Mouse (Mus musculus): ENCODE results near the gene Ccdc152. TPM values are rescaled to one million over a fixed set of nuclear protein-coding genes. Genes with fewer than 3 reads are reported as not detected.

The Ccdc152 gene
- total and polyA plus RNA-seq, 3 experiments, result 0.16 TPM; not detected in 2

- Histone ChIP-seq H3K4me3 (ENCODE audit: low read depth, low read length) (no peak overlapping the region), H3K9me3 (replicated peaks) (no peaks in the 10 kb centered on the region), H3K27me3 (ENCODE audit: insufficient read depth, low read length) (no peaks in the 10 kb centered on the region), H3K4me1 (ENCODE audit: insufficient read depth, low read depth, low read length) (no peaks in the 10 kb centered on the region), H3K36me3 (replicated peaks) (no peaks in the 10 kb centered on the region)
- DNase-seq (ENCODE audit: low spot score), result no peak
- ATAC-seq (ENCODE audit: extremely low read depth, insufficient number of reproducible peaks, low FRiP score, poor library complexity, severe bottlenecking), result no peak
- TF ChIP-seq CTCF (IDR thresholded peaks at IDR 0.05; ENCODE audit: low read depth, low read length), result no peak
- TF ChIP-seq TAL1 (conservative IDR thresholded peaks at IDR 0.05; ENCODE audit: low read depth, low read length), result no peak
- no peak for TF ChIP-seq GATA2 (IDR thresholded peaks at IDR 0.05; ENCODE audit: borderline replicate concordance, low read depth, low read length)
- no peak for TF ChIP-seq POLR2AphosphoS5 (IDR thresholded peaks at IDR 0.05; ENCODE audit: insufficient replicate concordance, low read depth, low read length)
- TF ChIP-seq GATA1 (IDR thresholded peaks at IDR 0.05; ENCODE audit: borderline replicate concordance, low read length), result no peak
Observed at GRCm38 (mm10) chr15:3270646-3271077, 32.7 kb downstream of the Ccdc152 start.

DNA sequence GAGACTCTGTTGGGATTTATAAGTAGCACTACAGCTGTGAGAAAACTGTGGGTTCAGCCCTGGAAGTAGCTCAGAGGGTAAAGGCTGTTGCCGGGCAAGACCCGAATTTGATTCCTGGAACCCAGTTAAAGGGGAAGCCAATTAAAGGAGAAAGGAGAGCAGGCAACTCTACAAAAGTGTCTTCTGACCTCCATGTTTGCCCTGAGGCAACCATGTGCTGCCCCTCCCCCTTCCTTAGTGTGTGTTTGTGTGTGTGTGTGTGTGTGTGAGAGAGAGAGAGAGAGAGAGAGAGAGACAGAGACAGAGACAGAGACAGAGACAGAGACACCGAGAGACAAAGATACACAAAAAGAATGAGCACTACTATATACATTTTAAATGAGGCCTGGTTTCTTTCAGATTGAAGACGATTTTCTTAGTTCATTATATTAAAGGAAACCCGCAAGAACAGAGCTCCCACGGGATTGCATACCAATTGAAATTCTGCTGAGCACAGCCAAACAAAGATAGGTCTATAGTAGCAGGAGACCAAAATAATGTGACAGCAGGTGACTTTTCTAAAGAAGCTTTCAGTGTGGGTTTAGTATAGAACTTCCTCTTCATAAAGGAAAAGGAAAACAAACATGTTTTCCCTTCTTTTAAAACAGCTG is 33.2 kb downstream of the Ccdc152 start:
- no peak overlapping the region for H3K4me3 ChIP-seq (ENCODE audit: low read depth, low read length)
- DNase-seq (ENCODE audit: low spot score) (no peak), ATAC-seq (ENCODE audit: extremely low read depth, insufficient number of reproducible peaks, low FRiP score, poor library complexity, severe bottlenecking) (no peak)
- H3K27me3 ChIP-seq (ENCODE audit: insufficient read depth, low read length), result no peaks in the 10 kb centered on the region
- TF ChIP-seq GATA2 (IDR thresholded peaks at IDR 0.05; ENCODE audit: borderline replicate concordance, low read depth, low read length), result no peak
- H3K4me1 ChIP-seq (ENCODE audit: insufficient read depth, low read depth, low read length), result no peaks in the 10 kb centered on the region
- no peaks in the 10 kb centered on the region for H3K36me3 ChIP-seq (replicated peaks)
- no peaks in the 10 kb centered on the region for H3K9me3 ChIP-seq (replicated peaks)

DNA sequence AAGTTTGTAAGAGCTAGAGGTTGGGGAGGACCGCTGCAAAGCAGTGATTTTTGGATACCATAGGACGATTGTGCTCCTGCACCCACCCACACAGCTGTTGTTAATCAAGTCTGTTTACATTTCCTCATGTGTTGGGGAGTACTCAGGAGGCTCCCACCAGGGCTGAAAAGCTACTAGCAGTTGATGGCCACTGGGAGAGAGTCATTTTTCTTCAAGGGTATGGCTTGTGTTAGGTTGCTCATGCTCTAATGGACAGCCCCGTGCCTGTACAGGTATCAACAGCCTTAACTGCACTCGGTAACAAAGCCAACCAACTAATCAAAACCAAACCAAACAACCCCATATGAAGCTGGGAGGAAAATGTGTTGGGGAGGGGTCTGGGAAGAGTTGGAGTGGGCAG is 33.8 kb downstream of the Ccdc152 start:
- Histone ChIP-seq H3K27me3 (ENCODE audit: insufficient read depth, low read length) (no peaks in the 10 kb centered on the region), H3K4me3 (ENCODE audit: low read depth, low read length) (no peak overlapping the region), H3K36me3 (replicated peaks) (no peaks in the 10 kb centered on the region), H3K4me1 (ENCODE audit: insufficient read depth, low read depth, low read length) (no peaks in the 10 kb centered on the region), H3K9me3 (replicated peaks) (no peaks in the 10 kb centered on the region)
- TF ChIP-seq GATA2 (IDR thresholded peaks at IDR 0.05; ENCODE audit: borderline replicate concordance, low read depth, low read length), result no peak
- TF ChIP-seq TAL1 (conservative IDR thresholded peaks at IDR 0.05; ENCODE audit: low read depth, low read length), result no peak
- no peak for TF ChIP-seq POLR2AphosphoS5 (IDR thresholded peaks at IDR 0.05; ENCODE audit: insufficient replicate concordance, low read depth, low read length)
- TF ChIP-seq GATA1 (IDR thresholded peaks at IDR 0.05; ENCODE audit: borderline replicate concordance, low read length), result no peak
- DNase-seq (ENCODE audit: low spot score) (no peak), ATAC-seq (ENCODE audit: extremely low read depth, insufficient number of reproducible peaks, low FRiP score, poor library complexity, severe bottlenecking) (no peak)

DNA sequence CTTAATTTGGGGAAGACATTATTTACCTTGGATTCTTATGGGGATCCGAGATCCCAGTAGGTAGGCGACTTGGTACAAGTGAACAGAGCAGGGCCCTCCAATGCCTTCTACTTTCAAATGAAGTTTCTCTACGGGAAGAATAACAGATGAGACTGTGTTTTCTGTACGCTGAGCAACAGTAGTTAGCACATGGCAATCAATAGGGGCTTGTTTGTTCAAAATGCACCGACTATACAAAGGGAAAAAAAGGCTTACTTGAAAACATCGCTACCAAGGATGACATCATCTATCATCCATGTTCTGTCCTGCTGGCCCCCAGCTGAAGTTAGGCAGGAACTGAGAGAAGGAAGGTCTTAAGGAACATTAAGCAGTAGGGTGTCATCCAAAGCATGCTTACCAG is 35.1 kb downstream of the Ccdc152 start, which contains the start of gene Selenop:
Selenop (plus strand) TSS at position 301 of the 400 bp plus-strand sequence.
- TF ChIP-seq GATA1 (IDR thresholded peaks at IDR 0.05; ENCODE audit: borderline replicate concordance, low read length) (no peak), POLR2AphosphoS5 (IDR thresholded peaks at IDR 0.05; ENCODE audit: insufficient replicate concordance, low read depth, low read length) (no peak), GATA2 (IDR thresholded peaks at IDR 0.05; ENCODE audit: borderline replicate concordance, low read depth, low read length) (no peak)
- no peak for ATAC-seq (ENCODE audit: extremely low read depth, insufficient number of reproducible peaks, low FRiP score, poor library complexity, severe bottlenecking)
- Histone ChIP-seq H3K36me3 (replicated peaks) (no peaks in the 10 kb centered on the region), H3K27me3 (ENCODE audit: insufficient read depth, low read length) (no peaks in the 10 kb centered on the region), H3K4me1 (ENCODE audit: insufficient read depth, low read depth, low read length) (no peaks in the 10 kb centered on the region), H3K4me3 (ENCODE audit: low read depth, low read length) (no peak within 1 kb of the TSS), H3K9me3 (replicated peaks) (no peaks in the 10 kb centered on the region)
- no peak for DNase-seq (ENCODE audit: low spot score)

DNA sequence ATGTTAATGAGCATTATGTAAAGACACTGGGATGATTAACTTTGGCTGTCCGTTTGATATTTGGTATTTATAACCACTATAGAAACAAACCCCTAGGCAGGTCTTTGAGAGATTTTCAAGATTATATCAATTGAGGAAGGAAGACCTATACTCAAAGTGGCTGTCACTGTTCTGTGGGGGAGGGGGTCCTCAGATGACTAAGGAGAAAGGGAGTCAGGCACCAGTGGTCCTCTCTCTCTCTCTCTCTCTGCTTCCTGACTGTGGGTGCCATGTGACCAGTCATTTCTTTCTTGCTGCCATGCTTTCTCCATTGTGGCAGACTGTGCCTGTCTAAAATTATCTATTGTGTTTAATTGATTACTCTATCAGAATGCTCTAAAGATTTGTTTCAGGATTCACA is 38.5 kb downstream of the Ccdc152 start:
- no peaks in the 10 kb centered on the region for H3K9me3 ChIP-seq (replicated peaks)
- no peak for ATAC-seq (ENCODE audit: extremely low read depth, insufficient number of reproducible peaks, low FRiP score, poor library complexity, severe bottlenecking)
- no peaks in the 10 kb centered on the region for H3K36me3 ChIP-seq (replicated peaks)
- H3K4me1 ChIP-seq (ENCODE audit: insufficient read depth, low read depth, low read length), result no peaks in the 10 kb centered on the region
- no peak for DNase-seq (ENCODE audit: low spot score)
- TF ChIP-seq GATA1 (IDR thresholded peaks at IDR 0.05; ENCODE audit: borderline replicate concordance, low read length) (no peak), CTCF (IDR thresholded peaks at IDR 0.05; ENCODE audit: low read depth, low read length) (no peak), TAL1 (conservative IDR thresholded peaks at IDR 0.05; ENCODE audit: low read depth, low read length) (no peak), GATA2 (IDR thresholded peaks at IDR 0.05; ENCODE audit: borderline replicate concordance, low read depth, low read length) (no peak), POLR2AphosphoS5 (IDR thresholded peaks at IDR 0.05; ENCODE audit: insufficient replicate concordance, low read depth, low read length) (no peak)
- H3K27me3 ChIP-seq (ENCODE audit: insufficient read depth, low read length), result no peaks in the 10 kb centered on the region
- no peak overlapping the region for H3K4me3 ChIP-seq (ENCODE audit: low read depth, low read length)

DNA sequence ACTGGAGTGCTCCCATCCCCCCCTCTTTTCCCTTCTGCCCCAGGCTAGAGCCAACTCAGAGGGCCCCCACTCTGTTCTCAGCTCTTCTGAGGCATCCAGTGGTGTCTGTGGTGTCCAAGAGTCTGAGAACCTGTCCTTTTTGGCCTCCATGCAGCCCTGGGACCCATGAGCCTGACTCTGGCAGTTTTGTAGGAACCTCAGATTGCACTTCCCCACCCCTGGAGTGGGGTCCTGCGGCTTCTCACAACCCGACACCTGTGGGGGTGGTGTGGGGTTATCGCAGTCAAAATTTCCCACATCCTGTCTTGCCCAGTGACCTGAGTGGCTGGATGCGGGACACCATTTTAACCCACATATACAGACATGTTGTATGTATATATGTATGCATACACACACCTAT is 39.0 kb downstream of the Ccdc152 start:
- Histone ChIP-seq H3K9me3 (replicated peaks) (no peaks in the 10 kb centered on the region), H3K27me3 (ENCODE audit: insufficient read depth, low read length) (no peaks in the 10 kb centered on the region), H3K4me3 (ENCODE audit: low read depth, low read length) (no peak overlapping the region), H3K36me3 (replicated peaks) (no peaks in the 10 kb centered on the region), H3K4me1 (ENCODE audit: insufficient read depth, low read depth, low read length) (no peaks in the 10 kb centered on the region)
- TF ChIP-seq GATA1 (IDR thresholded peaks at IDR 0.05; ENCODE audit: borderline replicate concordance, low read length), result no peak
- TF ChIP-seq GATA2 (IDR thresholded peaks at IDR 0.05; ENCODE audit: borderline replicate concordance, low read depth, low read length), result no peak
- TF ChIP-seq CTCF (IDR thresholded peaks at IDR 0.05; ENCODE audit: low read depth, low read length), result no peak
- DNase-seq (ENCODE audit: low spot score) (no peak), ATAC-seq (ENCODE audit: extremely low read depth, insufficient number of reproducible peaks, low FRiP score, poor library complexity, severe bottlenecking) (no peak)

DNA sequence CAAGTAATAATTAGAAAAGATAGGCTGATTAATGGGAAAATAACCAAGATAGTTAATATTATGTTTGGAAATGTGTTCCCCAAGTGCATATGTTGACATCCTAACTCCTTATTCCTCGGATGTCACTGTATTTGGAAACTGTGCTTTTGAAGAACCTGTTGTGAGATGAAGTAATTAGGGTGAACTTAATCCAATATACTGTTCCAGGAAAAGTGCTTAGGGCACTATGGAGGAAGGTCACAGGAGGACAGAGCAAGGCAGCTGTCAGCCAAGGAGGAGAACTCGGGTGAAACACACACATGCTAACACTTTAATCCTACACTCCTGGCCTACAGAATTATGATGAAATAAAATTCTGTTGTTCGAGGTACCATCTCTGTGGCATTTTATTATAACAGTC is 40.4 kb downstream of the Ccdc152 start:
- no peak for ATAC-seq (ENCODE audit: extremely low read depth, insufficient number of reproducible peaks, low FRiP score, poor library complexity, severe bottlenecking)
- TF ChIP-seq GATA2 (IDR thresholded peaks at IDR 0.05; ENCODE audit: borderline replicate concordance, low read depth, low read length) (no peak), GATA1 (IDR thresholded peaks at IDR 0.05; ENCODE audit: borderline replicate concordance, low read length) (no peak), CTCF (IDR thresholded peaks at IDR 0.05; ENCODE audit: low read depth, low read length) (no peak), POLR2AphosphoS5 (IDR thresholded peaks at IDR 0.05; ENCODE audit: insufficient replicate concordance, low read depth, low read length) (no peak), TAL1 (conservative IDR thresholded peaks at IDR 0.05; ENCODE audit: low read depth, low read length) (no peak)
- Histone ChIP-seq H3K4me3 (ENCODE audit: low read depth, low read length) (no peak overlapping the region), H3K4me1 (ENCODE audit: insufficient read depth, low read depth, low read length) (no peaks in the 10 kb centered on the region), H3K9me3 (replicated peaks) (no peaks in the 10 kb centered on the region), H3K36me3 (replicated peaks) (no peaks in the 10 kb centered on the region), H3K27me3 (ENCODE audit: insufficient read depth, low read length) (no peaks in the 10 kb centered on the region)
- no peak for DNase-seq (ENCODE audit: low spot score)

Data from G1E (cell line).